Mouse (Mus musculus) heart, adult 10 weeks (tissue): Measurements from ENCODE around the gene Rbm47. TPM values are rescaled to one million over a fixed set of nuclear protein-coding genes. Genes with fewer than 3 reads are reported as not detected.

Experiments used
- polyA plus RNA-seq: library from polyadenylated mRNA; stranded (reverse); fragments of 350-450 nt; fragmentation: Illumina TruSeq; extraction: RNeasy Lipid Tissue Mini Kit (QIAGEN cat#74804); gene quantifications from one replicate; pipeline ENCODE4 v1.2.3, GENCODE M21; 2014; ENCODE audit warnings: low read depth, low replicate concordance

Gene Rbm47
- 0.76 TPM for polyA plus RNA-seq

DNA sequence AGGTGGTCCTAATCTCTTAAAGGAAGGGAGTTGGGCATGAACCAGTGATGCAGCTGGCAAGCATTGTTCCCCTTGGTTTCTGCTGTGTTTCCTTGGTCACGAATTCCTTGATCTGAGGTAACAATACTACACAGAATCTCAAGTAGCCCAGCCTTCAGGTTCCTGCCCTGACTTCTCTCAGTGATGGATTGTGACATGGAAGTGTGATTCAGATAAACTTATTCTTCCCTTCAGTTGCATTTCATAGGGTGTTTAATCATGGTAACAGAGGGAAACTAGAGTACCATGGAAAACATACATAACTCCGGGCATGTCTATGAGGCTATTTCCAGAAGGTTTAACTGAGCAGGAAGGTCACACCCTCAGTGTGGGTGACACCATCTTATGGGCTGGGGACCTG is at the start of gene Rbm47:
Gene Rbm47 (minus strand): TSS at position 101 of the 400 bp plus-strand sequence.

DNA sequence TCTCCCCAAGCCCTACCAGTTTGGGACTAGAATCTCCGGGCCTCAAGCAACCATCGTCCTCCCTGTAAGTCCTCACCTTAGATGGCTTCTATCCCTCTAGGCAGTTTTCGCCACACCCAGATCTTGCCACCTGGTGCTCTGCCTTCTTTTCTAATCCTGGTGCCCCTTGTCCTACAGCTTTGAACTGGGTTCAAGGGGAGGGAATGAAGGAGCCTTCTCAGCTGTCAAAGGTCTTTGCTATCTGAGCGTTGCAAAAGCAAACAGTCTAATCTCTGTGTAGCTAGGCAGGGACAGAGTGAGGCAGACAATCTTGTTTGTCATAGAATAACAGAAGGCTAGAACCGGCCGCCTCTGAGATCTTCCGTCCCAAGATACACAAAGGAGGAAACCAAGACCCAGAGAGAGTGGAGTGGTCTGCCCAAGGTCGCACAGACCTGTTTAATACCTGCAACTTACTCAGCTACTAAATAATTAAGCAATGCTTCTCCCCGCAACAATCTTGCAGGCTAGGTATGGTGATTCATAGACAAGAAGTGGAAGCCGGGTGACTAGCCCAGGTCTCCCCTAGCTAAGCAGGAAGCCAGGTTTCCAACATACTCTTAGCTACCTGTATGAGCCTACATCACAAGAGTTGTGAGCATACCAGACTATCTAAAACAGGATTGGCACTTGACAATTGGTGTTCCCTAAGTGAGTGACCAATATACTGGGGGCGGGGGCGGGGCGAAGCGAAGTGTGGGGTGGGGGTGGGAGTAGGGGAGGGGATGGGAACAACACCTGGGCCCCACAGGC is 168.6 kb downstream of the Rbm47 start, which contains the start of gene 9130230L23Rik:
Gene 9130230L23Rik (minus strand): TSS at position 152 of the 792 bp plus-strand sequence.

Other genes starting within 250 kb of the Rbm47 start
- gene Chrna9, start 238.2 kb downstream of the Rbm47 start, polyA plus RNA-seq: not detected
- gene 9130230L23Rik, start 168.8 kb downstream of the Rbm47 start, polyA plus RNA-seq: not detected
- gene Nsun7, start 86.8 kb upstream of the Rbm47 start, polyA plus RNA-seq: not detected